Mouse (Mus musculus): ENCODE results near the gene Iqca. TPM values are rescaled to one million over a fixed set of nuclear protein-coding genes. Genes with fewer than 3 reads are reported as not detected.

Iqca gene
- polyA plus RNA-seq, 1 experiment from 2014 or later, result not detected

- WGBS, result 62% methylated on average over 2 of the region's 2 CpGs
- H3K4me2 ChIP-seq, result no peak overlapping the region
- H3K4me1 ChIP-seq (replicated peaks), result no peaks in the 10 kb centered on the region
- peaks cover 24% of the 10 kb centered on the region for H3K27me3 ChIP-seq
- H3K36me3 ChIP-seq, result no peaks in the 10 kb centered on the region
- H3K27ac ChIP-seq (replicated peaks), result no peak overlapping the region
- ATAC-seq (ENCODE audit: low read depth), result no peak
- no peak overlapping the region for H3K4me3 ChIP-seq
- no peaks in the 10 kb centered on the region for H3K9me3 ChIP-seq
- no peak overlapping the region for H3K9ac ChIP-seq
Measured at GRCm38 (mm10) chr1:89998696-89999095, 154.5 kb downstream of the Iqca start.

GRCm38 (mm10) chr1:89998076-89998475 lies 155.1 kb downstream of the Iqca start:
- no peak overlapping the region for H3K27ac ChIP-seq (replicated peaks)
- 70% methylated on average over 7 of the region's 7 CpGs for WGBS
- no peaks in the 10 kb centered on the region for H3K36me3 ChIP-seq
- no peak overlapping the region for H3K4me2 ChIP-seq
- no peak overlapping the region for H3K4me3 ChIP-seq
- no peaks in the 10 kb centered on the region for H3K9me3 ChIP-seq
- H3K9ac ChIP-seq, result no peak overlapping the region
- no peak for ATAC-seq (ENCODE audit: low read depth)
- H3K27me3 ChIP-seq, result peaks cover 30% of the 10 kb centered on the region
- no peaks in the 10 kb centered on the region for H3K4me1 ChIP-seq (replicated peaks)

- Histone ChIP-seq H3K4me2 (peak overlapping the region; percentile 44), H3K4me3 (peak overlapping the region; percentile 14), H3K9ac (peak overlapping the region; percentile 17; the same call in 1 of the 2 replicates), H3K9me3 (no peaks in the 10 kb centered on the region), H3K36me3 (no peaks in the 10 kb centered on the region), H3K27ac (replicated peaks) (no peak overlapping the region), H3K27me3 (peaks cover 52% of the 10 kb centered on the region), H3K4me1 (replicated peaks) (peaks cover 15% of the 10 kb centered on the region)
- no peak for ATAC-seq (ENCODE audit: low read depth)
- 2% methylated on average over 25 of the region's 25 CpGs for WGBS
Measured at GRCm38 (mm10) chr1:89992256-89992655, 160.9 kb downstream of the Iqca start.

Other genes starting within 250 kb of the Iqca start
- 42.7 and 44.6 TPM in 2 replicates for gene Gbx2, start 222.2 kb downstream of the Iqca start, polyA plus RNA-seq (2015; fragmentation: Nextera tagmentation; extraction: Ambion mirVana)
- 0.71 and 0.90 TPM in 2 replicates for gene Asb18, start 138.7 kb downstream of the Iqca start, polyA plus RNA-seq (2015; fragmentation: Nextera tagmentation; extraction: Ambion mirVana)
- gene Ackr3, start 50.6 kb upstream of the Iqca start, polyA plus RNA-seq (2015; fragmentation: Nextera tagmentation; extraction: Ambion mirVana), result 16.7 and 17.1 TPM in 2 replicates

All from neural tube, embryonic 13.5 days (tissue).